Mouse (Mus musculus): Measurements from ENCODE around the gene Ola1. TPM values are rescaled to one million over a fixed set of nuclear protein-coding genes. Genes with fewer than 3 reads are reported as not detected.

Gene Ola1
- total and polyA plus RNA-seq, 3 experiments = 114 to 182 (median 175) TPM

DNA sequence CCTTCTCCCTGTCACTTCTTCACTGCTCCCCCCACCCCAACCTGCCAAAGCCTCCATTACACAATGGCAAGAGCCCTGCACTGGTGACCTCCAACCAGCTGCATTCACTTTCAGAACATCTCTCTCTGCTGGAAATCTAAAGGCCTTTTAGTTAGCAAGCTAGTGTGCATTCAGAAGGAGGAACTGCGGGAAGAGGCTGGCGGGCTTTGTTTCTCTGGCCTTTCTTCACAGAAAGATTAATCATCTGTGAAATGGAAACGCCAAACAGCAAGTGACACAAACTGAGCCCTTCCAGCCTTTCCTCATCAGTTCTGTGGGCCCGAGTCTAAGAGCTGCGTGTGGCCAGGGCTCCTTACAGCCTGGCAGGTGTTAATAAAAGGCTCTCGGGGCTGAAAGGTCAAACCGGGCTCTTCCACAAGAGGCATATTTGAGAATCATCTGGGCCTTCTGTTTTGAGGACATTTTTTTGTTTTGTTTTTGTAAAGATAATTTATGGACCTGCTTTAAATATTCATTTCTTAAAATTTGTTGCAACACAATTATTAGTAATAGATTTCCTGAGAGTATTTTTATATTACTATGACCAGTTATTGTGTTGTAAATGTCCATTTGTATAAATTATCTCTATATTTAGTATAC, 75.8 kb downstream of the Ola1 start:
- TF ChIP-seq MAFK (IDR thresholded peaks at IDR 0.05; ENCODE audit: insufficient replicate concordance, low read length) (no peak), UBTF (IDR thresholded peaks at IDR 0.05; ENCODE audit: low read depth, low read length) (no peak), IRF4 (IDR thresholded peaks at IDR 0.05; ENCODE audit: low read depth, low read length) (no peak), HCFC1 (IDR thresholded peaks at IDR 0.05; ENCODE audit: low read depth, low read length) (no peak), E2F4 (IDR thresholded peaks at IDR 0.05; ENCODE audit: insufficient replicate concordance, low read depth, low read length) (no peak), TBP (conservative IDR thresholded peaks at IDR 0.05; ENCODE audit: low read depth, low read length) (no peak), BHLHE40 (IDR thresholded peaks at IDR 0.05; ENCODE audit: low read depth, low read length) (no peak)
- peaks cover 3 to 37% of the 10 kb centered on the region in 2 experiments for H3K36me3 ChIP-seq (replicated peaks in 1 of 2; ENCODE audit: control insufficient read depth in 1 of 2, insufficient read depth in 1 of 2, low read length in 1 of 2)
- dilution Hi-C loops (cut with MboI; ENCODE audit: extremely low pct_ligation_motif_present, extremely low pct_unique_long_range_greater_than_20kb, low sequenced_read_pairs) = no loop called here
- H3K27me3 ChIP-seq (replicated peaks) = no peaks in the 10 kb centered on the region
- H3K4me1 ChIP-seq (ENCODE audit: control insufficient read depth in 1 of 2, insufficient read depth in 2 of 2) = peaks cover 0 to 12% of the 10 kb centered on the region in 2 experiments; a peak in 1 of 4 replicates
- no peak overlapping the region for H3K4me3 ChIP-seq (replicated peaks in 1 of 3; ENCODE audit: low read depth in 2 of 3, low read length in 2 of 3, poor library complexity in 1 of 3)
- in situ Hi-C loops (cut with MboI; ENCODE audit: low pct_ligation_motif_present, low pct_unique_long_range_greater_than_20kb, low sequenced_read_pairs) = no loop called here
- no peak for DNase-seq (ENCODE audit: extremely low read depth)
- no peak overlapping the region for H3K27ac ChIP-seq (ENCODE audit: insufficient read depth, low read depth)
- no peak overlapping the region for H3K9ac ChIP-seq (ENCODE audit: insufficient read depth, low read depth)
- no peaks in the 10 kb centered on the region for H3K9me3 ChIP-seq (replicated peaks; ENCODE audit: low read length)
- no peak overlapping the region for H3K4me2 ChIP-seq (ENCODE audit: insufficient read depth, low read depth, poor library complexity, severe bottlenecking)
- H3K79me2 ChIP-seq (replicated peaks; ENCODE audit: control insufficient read depth, extremely low read depth, insufficient read depth, poor library complexity, severe bottlenecking) = 0 out of 2 replicates have a peak, but pooled peaks cover 2% of the 10 kb centered on the region

GRCm38 (mm10) chr2:73132897-73133296, 85.8 kb downstream of the Ola1 start:
- no peak overlapping the region for H3K4me2 ChIP-seq (ENCODE audit: insufficient read depth, low read depth, poor library complexity, severe bottlenecking)
- no peaks in the 10 kb centered on the region for H3K4me1 ChIP-seq (ENCODE audit: control insufficient read depth in 1 of 2, insufficient read depth in 2 of 2)
- H3K36me3 ChIP-seq (replicated peaks in 1 of 2; ENCODE audit: control insufficient read depth in 1 of 2, insufficient read depth in 1 of 2, low read length in 1 of 2) = peaks cover 0 to 26% of the 10 kb centered on the region in 2 experiments
- H3K27me3 ChIP-seq (replicated peaks) = no peaks in the 10 kb centered on the region
- TF ChIP-seq JUND (conservative IDR thresholded peaks at IDR 0.05; ENCODE audit: low read depth, low read length) (no peak), CTCF (conservative IDR thresholded peaks at IDR 0.05 in 1 of 2, IDR thresholded peaks at IDR 0.05 in 1 of 2; ENCODE audit: low read depth in 2 of 2, low read length in 2 of 2) (no peak), POLR2AphosphoS2 (IDR thresholded peaks at IDR 0.05; ENCODE audit: low read depth, low read length) (no peak), NELFE (IDR thresholded peaks at IDR 0.05; ENCODE audit: low read depth, low read length) (no peak), CHD2 (IDR thresholded peaks at IDR 0.05; ENCODE audit: low read length) (no peak), NRF1 (IDR thresholded peaks at IDR 0.05; ENCODE audit: low read depth, low read length) (no peak), USF2 (conservative IDR thresholded peaks at IDR 0.05; ENCODE audit: low read depth, low read length) (no peak), ELF1 (IDR thresholded peaks at IDR 0.05; ENCODE audit: low read depth, low read length) (no peak), IRF4 (IDR thresholded peaks at IDR 0.05; ENCODE audit: low read depth, low read length) (no peak), MAZ (IDR thresholded peaks at IDR 0.05; ENCODE audit: low read depth, low read length) (no peak), GABPA (IDR thresholded peaks at IDR 0.05; ENCODE audit: insufficient replicate concordance, low read depth, low read length) (no peak), KAT2A (IDR thresholded peaks at IDR 0.05; ENCODE audit: insufficient replicate concordance, low read length) (no peak)
- H3K27ac ChIP-seq (ENCODE audit: insufficient read depth, low read depth) = no peak overlapping the region
- no peak for DNase-seq (ENCODE audit: extremely low read depth)
- dilution Hi-C loops (cut with MboI; ENCODE audit: extremely low pct_ligation_motif_present, extremely low pct_unique_long_range_greater_than_20kb, low sequenced_read_pairs) (no loop called here), in situ Hi-C loops (cut with MboI; ENCODE audit: low pct_ligation_motif_present, low pct_unique_long_range_greater_than_20kb, low sequenced_read_pairs) (no loop called here)
- no peaks in the 10 kb centered on the region for H3K9me3 ChIP-seq (replicated peaks; ENCODE audit: low read length)
- no peak overlapping the region for H3K9ac ChIP-seq (ENCODE audit: insufficient read depth, low read depth)
- H3K79me2 ChIP-seq (replicated peaks; ENCODE audit: control insufficient read depth, extremely low read depth, insufficient read depth, poor library complexity, severe bottlenecking) = no peaks in the 10 kb centered on the region
- no peak overlapping the region for H3K4me3 ChIP-seq (replicated peaks in 1 of 3; ENCODE audit: low read depth in 2 of 3, low read length in 2 of 3, poor library complexity in 1 of 3)

Measured in CH12.LX (cell line).